Mouse (Mus musculus) stomach, embryonic 14.5 days (tissue): ENCODE measurements at regions not wholly inside any gene's neighbourhood (a gene's known extent, or its start where the extent isn't known, plus 50 kb on each side); places are given as distances from the start of the nearest gene placed in this dataset.

Experiments used
- ATAC-seq: fragments of 200-750 bp; cut with Nextera tagmentation; 2 replicates; pipeline ENCODE4 v1.8.0; 2017; ENCODE audit warnings: low read depth, moderate TSS enrichment; ENCODE audit not compliant: insufficient number of reproducible peaks, insufficient read depth, low FRiP score
- H3K27ac ChIP-seq: fragments of 300-500 bp; sonication (generic); 2 replicates; pipeline ENCODE4 v1.5.1; 2014; ENCODE audit warnings: mild to moderate bottlenecking, low read length, moderate library complexity, mixed read lengths
- H3K27me3 ChIP-seq: fragments of 300-500 bp; sonication (generic); 2 replicates; pipeline ENCODE4 v1.6.1; 2014; ENCODE audit warnings: low read length, control low read depth, mixed read lengths; ENCODE audit not compliant: control insufficient read depth, insufficient read depth
- H3K36me3 ChIP-seq: fragments of 300-500 bp; sonication (generic); 2 replicates; pipeline ENCODE4 v1.6.1; 2014; ENCODE audit warnings: mild to moderate bottlenecking, control low read depth, low read length, moderate library complexity, mixed read lengths; ENCODE audit not compliant: control insufficient read depth, insufficient read depth
- H3K4me1 ChIP-seq: fragments of 300-500 bp; sonication (generic); 2 replicates; pipeline ENCODE4 v1.6.1; 2014; ENCODE audit warnings: low read length, control low read depth, mixed read lengths; ENCODE audit not compliant: control insufficient read depth, insufficient read depth
- H3K4me2 ChIP-seq: fragments of 300-500 bp; sonication (generic); replicated peaks from 2 replicates; pipeline ENCODE4 v1.6.1; 2014; ENCODE audit warnings: low read depth, low read length, control low read depth
- H3K4me3 ChIP-seq: fragments of 300-500 bp; sonication (generic); 2 replicates; pipeline ENCODE4 v1.5.1; 2014; ENCODE audit warnings: low read depth, low read length, control low read depth
- H3K9ac ChIP-seq: fragments of 300-500 bp; sonication (generic); replicated peaks from 2 replicates; pipeline ENCODE4 v1.6.1; 2014; ENCODE audit warnings: low read depth, mild to moderate bottlenecking, control low read depth, low read length, moderate library complexity, mixed read lengths
- H3K9me3 ChIP-seq: fragments of 300-500 bp; sonication (generic); 2 replicates; pipeline ENCODE4 v1.6.1; 2016; ENCODE audit warnings: low read depth, low read length, control low read depth; ENCODE audit not compliant: control insufficient read depth
- WGBS: fragments of 180-500 bp; shearing (Covaris S2); extraction: QIAGEN DNeasy Blood & Tissue Kit; methylation state at CpG from one replicate; pipeline ENCODE4 v1.1.7; 2014; 5-methylcytosine and 5-hydroxymethylcytosine counted together

GRCm38 (mm10) chr5:45943970-45944369 is 86.6 kb upstream of the Lcorl start:
- Histone ChIP-seq H3K4me1 (no peaks in the 10 kb centered on the region), H3K9ac (no peak overlapping the region), H3K27ac (no peak overlapping the region), H3K27me3 (no peaks in the 10 kb centered on the region), H3K4me2 (no peak overlapping the region), H3K36me3 (no peaks in the 10 kb centered on the region), H3K9me3 (no peaks in the 10 kb centered on the region), H3K4me3 (no peak overlapping the region)
- 92% methylated on average over 3 of the region's 3 CpGs for WGBS
- no peak for ATAC-seq

- WGBS = 73% methylated on average over 4 of the region's 4 CpGs
- H3K27me3 ChIP-seq = no peaks in the 10 kb centered on the region
- no peak overlapping the region for H3K4me2 ChIP-seq
- no peaks in the 10 kb centered on the region for H3K9me3 ChIP-seq
- no peak overlapping the region for H3K9ac ChIP-seq
- no peak overlapping the region for H3K4me3 ChIP-seq
- ATAC-seq = no peak
- no peaks in the 10 kb centered on the region for H3K4me1 ChIP-seq
- H3K36me3 ChIP-seq = no peaks in the 10 kb centered on the region
- no peak overlapping the region for H3K27ac ChIP-seq
These were observed 75.6 kb upstream of the Lcorl start for GRCm38 (mm10) chr5:45932970-45933369.

DNA sequence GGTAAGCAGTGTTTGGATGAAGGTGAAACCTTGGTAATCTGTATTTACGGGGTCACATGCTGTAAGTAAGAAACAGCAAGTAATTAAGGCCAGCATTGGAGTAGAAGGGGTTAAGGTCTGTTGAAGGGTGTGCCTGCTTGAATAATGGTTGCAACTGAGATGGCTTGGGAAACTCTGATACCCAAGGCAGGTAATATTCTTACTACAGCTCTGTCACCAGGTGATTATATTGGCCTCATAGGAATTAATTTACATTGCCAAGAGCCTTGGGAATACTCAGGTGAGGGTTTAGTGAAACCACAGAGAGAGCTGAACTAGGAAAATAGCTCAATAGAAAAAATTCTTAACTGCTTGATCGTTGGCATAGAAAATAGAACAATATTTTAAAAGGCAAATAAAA is 73.8 kb upstream of the Lcorl start:
- Histone ChIP-seq H3K4me1 (no peaks in the 10 kb centered on the region), H3K9ac (no peak overlapping the region), H3K27ac (no peak overlapping the region), H3K4me3 (no peak overlapping the region), H3K36me3 (no peaks in the 10 kb centered on the region), H3K27me3 (no peaks in the 10 kb centered on the region), H3K9me3 (no peaks in the 10 kb centered on the region), H3K4me2 (no peak overlapping the region)
- WGBS = 79% methylated on average over 2 of the region's 2 CpGs
- ATAC-seq = no peak

- 0 out of 2 replicates have a peak, but pooled peaks have one; percentile 67 for ATAC-seq
- H3K27ac ChIP-seq = peak overlapping the region; percentile 7; the same call in 1 of the 2 replicates
These were observed 68.5 kb upstream of the Lcorl start for GRCm38 (mm10) chr5:45925879-45926410.

DNA sequence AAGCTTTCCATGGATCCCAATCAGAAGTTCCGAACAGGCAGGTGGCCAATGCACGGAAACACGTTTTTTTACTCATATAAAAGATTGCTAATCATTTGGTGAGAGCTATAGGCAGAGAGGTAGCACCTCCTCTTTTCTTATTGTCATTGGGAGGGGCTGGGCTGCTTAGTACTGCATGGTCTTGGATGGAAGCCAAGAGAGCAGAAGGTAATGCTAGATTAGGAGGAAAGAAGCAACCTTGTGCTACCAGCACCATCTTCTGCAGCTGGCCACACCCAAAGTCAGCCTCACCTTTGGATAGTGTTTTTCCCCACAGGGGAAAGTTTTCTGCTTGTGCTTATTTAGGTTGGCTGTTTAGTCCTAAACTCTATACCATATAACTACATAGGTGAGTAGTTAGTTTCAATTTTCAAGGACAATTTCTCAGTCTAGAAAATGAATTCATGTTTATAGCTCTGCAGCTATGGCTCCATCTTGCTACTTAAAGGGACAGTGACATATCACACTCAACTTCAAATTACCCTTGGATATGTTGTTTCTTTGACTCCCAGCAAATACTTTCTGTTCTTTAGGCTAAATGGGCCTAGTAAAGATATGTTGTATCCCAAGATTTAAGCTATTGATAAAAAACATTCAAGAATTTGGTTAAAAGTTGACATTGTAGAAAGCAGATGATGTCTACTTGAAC is 66.6 kb upstream of the Lcorl start:
- Histone ChIP-seq H3K27ac (no peak overlapping the region), H3K27me3 (no peaks in the 10 kb centered on the region), H3K9me3 (no peaks in the 10 kb centered on the region), H3K9ac (no peak overlapping the region), H3K4me3 (no peak overlapping the region), H3K4me2 (no peak overlapping the region), H3K4me1 (no peaks in the 10 kb centered on the region), H3K36me3 (no peaks in the 10 kb centered on the region)
- 85% methylated on average over 3 of the region's 3 CpGs for WGBS
- no peak for ATAC-seq

More at GRCm38 (mm10) chr5:45925879-45926410, 68.5 kb upstream of the Lcorl start:
- Histone ChIP-seq H3K9me3 (no peaks in the 10 kb centered on the region), H3K27me3 (no peaks in the 10 kb centered on the region), H3K4me3 (no peak overlapping the region), H3K9ac (no peak overlapping the region), H3K36me3 (no peaks in the 10 kb centered on the region), H3K4me1 (no peaks in the 10 kb centered on the region), H3K4me2 (no peak overlapping the region)
- 59% methylated on average over 9 of the region's 9 CpGs for WGBS
